Mouse (Mus musculus) C3H10T1/2 (cell line): ENCODE measurements around the gene Cfap45. TPM values are rescaled to one million over a fixed set of nuclear protein-coding genes. Genes with fewer than 3 reads are reported as not detected.

ENCODE experiments used
- polyA plus RNA-seq, 2 experiments: library from polyadenylated mRNA; unstranded; fragments of >200 nt; fragmentation: generic; extraction: Trizol; gene quantifications; one replicate each; pipeline ENCODE4 v1.2.1; 2012; ENCODE audit warnings: missing spikeins in 2 of 2

Gene Cfap45
- polyA plus RNA-seq: under 1 TPM in 1 of 2 experiments, not detected in 1; 0.01 TPM

GRCm38 (mm10) chr1:172520576-172521440 is at the start of gene Cfap45:
TSS of gene Cfap45 (plus strand) at chr1:172520801.

DNA sequence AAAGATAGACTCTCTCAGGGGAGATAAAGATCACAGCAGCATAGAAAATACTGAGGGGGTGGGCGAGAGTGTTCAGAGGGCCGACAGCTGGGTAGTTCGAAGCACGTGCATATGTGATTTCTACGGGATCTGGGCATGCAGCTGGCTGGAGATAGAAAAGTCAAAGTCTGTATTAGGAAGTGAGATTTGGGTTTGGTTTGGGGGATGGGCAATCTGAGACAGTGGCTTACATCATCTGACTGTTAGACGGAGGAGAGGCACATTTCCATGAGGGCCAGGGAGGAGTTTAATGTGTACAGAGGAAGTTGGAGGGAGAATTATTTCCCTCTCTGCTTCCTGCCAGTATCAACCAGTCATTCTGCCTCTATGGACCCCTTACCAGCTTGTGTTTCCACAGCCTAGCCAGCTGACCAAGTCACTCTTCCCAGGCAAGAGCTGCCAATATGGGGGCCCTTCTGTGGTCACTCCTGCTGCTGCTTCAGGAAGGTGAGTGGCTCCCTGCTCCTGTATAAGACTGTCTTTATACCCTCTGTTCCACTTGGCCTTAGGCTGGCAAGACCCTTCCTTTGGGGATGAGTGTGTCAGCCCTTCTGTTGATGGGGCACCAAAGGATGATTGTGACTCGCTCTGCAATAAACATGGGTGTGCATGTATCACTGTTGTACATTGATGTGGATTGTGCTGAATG is 45.4 kb upstream of the Cfap45 start, which contains the start of gene Slamf9:
Gene Slamf9 (plus strand): TSS at position 305 of the 688 bp plus-strand sequence.

GRCm38 (mm10) chr1:172481540-172482280 is 38.9 kb upstream of the Cfap45 start, which contains the start of gene Igsf9:
TSS of gene Igsf9 (plus strand) at chr1:172481788.

GRCm38 (mm10) chr1:172499765-172500441 is 20.7 kb upstream of the Cfap45 start, which contains the start of gene Tagln2:
TSS of gene Tagln2 (plus strand) at chr1:172500047.

DNA sequence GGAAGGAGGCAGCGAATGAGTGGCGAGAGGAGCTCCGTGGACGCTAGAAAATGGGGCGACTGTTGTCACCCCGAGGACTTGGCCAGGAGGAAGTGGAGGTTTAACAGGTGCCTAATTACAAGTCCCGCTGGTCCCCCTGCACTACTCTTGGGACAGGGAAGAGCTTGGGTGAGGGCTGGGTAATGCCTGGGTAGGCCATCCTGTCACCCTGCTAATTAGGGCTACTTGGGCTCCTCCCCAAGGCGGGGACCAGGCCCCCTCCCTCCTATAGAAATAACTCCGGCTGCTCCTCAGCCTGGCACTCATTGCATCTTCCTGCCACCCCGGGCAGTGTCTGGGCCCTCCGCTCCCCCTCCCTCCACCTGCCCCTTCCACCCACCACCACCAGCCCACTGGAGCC is 35.0 kb downstream of the Cfap45 start, which contains the start of gene Vsig8:
Gene Vsig8 (plus strand): TSS at position 301 of the 400 bp plus-strand sequence.

DNA sequence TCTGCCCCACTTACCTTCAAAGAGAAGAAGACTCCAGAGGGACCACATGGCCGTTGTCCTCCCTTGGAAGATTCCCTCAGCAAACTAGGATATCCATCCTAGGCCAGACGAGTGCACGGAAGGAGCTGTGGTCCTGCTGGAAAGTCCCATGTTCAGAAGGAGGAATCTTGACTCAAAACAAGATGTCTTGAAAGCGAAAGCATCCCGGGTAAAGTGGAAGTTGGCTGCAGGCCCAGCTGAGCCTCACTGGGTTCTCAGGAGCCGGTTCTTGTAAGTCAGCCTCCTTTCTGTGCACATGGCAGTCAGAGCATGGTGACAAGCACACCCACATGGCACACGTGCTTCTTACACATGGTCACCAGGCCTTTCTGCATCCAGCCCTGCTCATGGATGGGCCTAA is 69.8 kb downstream of the Cfap45 start, which contains the start of gene Slamf8:
Gene Slamf8 (minus strand): TSS at position 184 of the 400 bp plus-strand sequence.

Other genes with a start within 250 kb of the Cfap45 start
- gene Atp1a2, start 222.7 kb upstream of the Cfap45 start, polyA plus RNA-seq: under 1 TPM in 1 of 2 experiments, not detected in 1; 0.02 TPM
- under 1 TPM; under 0.01 to 0.19 TPM for gene Kcnj9, start 191.5 kb upstream of the Cfap45 start, polyA plus RNA-seq
- gene Kcnj10, start 179.6 kb upstream of the Cfap45 start, polyA plus RNA-seq: under 1 TPM in 1 of 2 experiments, not detected in 1; 0.01 TPM
- gene Pigm, start 144.3 kb upstream of the Cfap45 start, polyA plus RNA-seq: 1 to 10 TPM in 1 of 2 experiments, under 1 TPM in 1; 0.43 to 1.8 TPM
- gene Slamf9, start 45.4 kb upstream of the Cfap45 start, polyA plus RNA-seq: not detected
- gene Igsf9, start 39.0 kb upstream of the Cfap45 start, polyA plus RNA-seq: 1 to 10 TPM in 1 of 2 experiments, under 1 TPM in 1; 0.41 to 3.1 TPM
- gene Tagln2, start 20.8 kb upstream of the Cfap45 start, polyA plus RNA-seq: 100 to 1,000 TPM; 218 to 523 TPM
- gene Vsig8, start 35.1 kb downstream of the Cfap45 start, polyA plus RNA-seq: under 1 TPM in 1 of 2 experiments, not detected in 1; 0.09 TPM
- under 1 TPM in 1 of 2 experiments, not detected in 1; 0.18 TPM for gene Slamf8, start 69.8 kb downstream of the Cfap45 start, polyA plus RNA-seq
- not detected for gene Fcrl6, start 81.8 kb downstream of the Cfap45 start, polyA plus RNA-seq
- 1 to 10 TPM; 2.5 to 5.6 TPM for gene Dusp23, start 112.2 kb downstream of the Cfap45 start, polyA plus RNA-seq
- not detected for gene Crp, start 177.3 kb downstream of the Cfap45 start, polyA plus RNA-seq